Mouse (Mus musculus): ENCODE measurements around the gene Fanca.
A peak's percentile ranks its signal among the peaks of the same experiment; 100 is the strongest.
"Not testable (repeated sequence)": the region's sequence is repeated elsewhere in the genome, so short reads cannot be mapped to it uniquely, and the experiment has no call there.

Gene Fanca

DNA sequence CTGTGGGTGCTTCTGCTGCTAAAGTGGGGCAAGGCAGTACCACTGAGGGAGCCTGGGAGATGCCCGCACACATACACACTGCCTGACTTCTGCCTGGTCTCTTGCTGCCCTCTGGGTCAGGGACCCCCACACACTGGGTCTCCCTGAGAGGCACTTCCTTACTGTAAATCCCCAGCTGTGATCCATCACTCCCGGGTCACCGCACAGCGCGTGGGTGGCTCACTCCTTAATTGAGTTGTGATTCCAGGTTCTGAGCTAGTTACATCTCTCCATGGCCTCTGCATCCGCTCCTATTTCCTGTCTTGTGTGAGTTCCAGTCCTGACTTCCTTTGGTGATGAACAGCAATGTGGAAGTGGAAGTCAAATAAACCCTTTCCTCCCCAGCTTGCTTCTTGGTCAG is 12.3 kb upstream of the Fanca start:
- no peak for DNase-seq

DNA sequence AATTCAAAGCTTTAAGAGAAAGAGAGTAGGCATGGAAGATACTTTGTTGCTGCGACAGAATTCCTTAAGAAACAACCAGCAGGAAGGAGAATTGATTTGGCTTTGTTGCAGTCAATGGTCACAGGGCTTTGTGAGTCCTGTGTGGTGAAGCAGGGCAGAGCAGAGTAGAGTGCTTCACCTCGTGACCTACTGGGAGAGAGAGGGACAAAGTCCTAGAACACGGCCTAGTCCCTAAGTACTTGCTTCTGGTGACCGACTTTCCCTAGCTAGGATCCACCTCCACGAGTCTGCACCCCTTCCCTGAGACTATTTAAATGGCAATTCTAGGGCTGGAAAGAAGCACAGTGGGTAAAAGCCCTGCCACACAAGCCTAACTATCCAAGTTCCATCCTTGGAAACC is 11.6 kb upstream of the Fanca start:
- DNase-seq, result peak; percentile 43 to 49

DNA sequence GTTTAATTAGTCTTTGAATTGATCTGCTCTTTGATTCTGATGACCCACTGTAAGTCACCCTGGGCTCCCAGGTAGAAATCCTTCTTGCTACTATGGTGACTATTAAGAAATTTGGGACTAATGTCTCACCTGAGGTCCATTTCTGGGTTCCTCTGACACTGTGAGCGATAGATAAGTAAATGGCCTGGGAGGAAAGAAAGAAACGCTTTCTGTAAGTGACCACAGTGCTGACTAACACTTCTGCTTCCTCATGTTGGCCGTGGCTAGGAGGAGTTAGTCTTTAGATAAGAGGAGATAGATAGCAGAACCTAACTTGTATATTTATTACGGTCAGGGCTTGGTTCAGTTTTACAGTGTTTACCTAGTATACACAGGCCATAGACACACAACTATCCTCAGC is 11.0 kb upstream of the Fanca start:
- DNase-seq, result no peak

DNA sequence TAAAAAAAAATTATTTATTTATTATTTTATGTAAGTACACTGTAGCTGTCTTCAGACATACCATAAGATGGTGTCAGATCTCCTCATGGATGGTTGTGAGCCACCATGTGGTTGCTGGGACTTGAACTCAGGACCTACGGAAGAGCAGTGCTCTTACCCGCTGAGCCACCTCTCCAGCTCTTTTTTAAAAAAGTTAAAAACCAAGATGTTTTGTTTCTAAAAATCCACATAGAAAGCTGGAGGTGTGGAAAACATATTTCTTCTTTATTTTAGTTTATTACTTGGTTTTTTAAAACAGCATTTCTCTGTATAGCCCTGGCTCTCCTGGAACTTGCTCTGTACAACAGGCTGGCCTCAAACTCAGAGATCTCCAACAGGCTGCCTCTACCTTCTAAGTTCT is 10.2 kb upstream of the Fanca start:
- DNase-seq, result no peak

DNA sequence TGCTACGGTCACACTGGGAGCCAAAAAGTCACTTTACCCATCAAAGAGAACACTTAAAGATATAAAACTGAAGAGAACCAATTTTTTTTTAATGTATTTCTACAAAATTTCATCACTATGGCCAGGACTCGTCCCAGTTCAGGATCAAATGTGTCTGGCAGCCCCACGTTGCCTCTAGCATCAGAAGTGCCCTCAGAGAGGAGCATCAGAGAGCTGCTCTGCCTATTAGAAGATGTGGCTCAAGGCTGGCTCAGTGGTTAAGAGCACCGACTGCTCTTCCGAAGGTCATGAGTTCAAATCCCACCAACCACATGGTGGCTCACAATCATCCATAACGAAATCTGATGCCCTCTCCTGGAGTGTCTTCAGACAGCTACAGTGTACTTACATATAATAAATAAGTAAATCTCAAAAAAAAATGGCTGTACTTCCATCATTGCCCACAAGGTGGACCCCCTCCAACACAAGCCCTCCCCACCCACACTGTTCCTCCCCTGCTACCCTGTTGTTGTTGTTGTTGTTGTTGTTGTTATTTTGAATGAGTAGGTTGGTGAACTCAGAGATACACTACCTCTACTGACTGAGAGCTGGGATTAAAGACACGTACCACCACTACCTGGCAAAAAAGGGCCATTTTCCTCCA is 1.3 kb upstream of the Fanca start:
- peak; percentile 61 to 73 for DNase-seq

DNA sequence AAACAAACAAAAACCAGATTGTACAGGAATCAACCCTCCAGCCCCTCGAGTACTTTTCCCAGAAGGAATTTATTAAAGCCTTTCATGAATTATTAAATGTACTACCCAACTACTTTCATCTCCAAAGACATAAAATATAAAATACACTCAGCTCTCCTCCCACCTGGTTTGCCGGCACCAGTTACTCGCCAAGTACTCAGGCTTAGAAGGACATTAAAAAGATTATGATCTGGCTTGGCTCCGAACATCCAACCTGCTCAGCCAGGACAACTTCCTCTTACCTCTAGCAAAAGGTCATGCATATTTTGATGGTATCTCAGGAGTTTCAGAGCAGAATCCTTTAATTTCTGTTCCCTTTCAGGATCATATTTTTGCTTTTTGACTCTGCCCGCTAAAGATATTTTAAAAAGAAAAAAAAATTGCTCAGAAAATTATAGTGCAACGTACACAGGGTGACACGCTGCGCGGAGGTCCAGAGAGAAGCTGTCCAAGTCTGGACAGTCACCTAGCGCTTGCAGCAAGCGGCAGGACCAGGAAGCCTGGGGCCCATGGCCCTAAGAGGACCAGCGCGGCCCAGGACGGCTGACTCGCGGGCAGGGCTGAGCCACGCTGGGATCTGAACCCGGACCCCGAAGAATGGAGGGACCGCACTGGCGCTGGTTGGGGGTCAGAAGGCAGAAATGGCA is 452 bp downstream of the Fanca start:
- no peak for DNase-seq

DNA sequence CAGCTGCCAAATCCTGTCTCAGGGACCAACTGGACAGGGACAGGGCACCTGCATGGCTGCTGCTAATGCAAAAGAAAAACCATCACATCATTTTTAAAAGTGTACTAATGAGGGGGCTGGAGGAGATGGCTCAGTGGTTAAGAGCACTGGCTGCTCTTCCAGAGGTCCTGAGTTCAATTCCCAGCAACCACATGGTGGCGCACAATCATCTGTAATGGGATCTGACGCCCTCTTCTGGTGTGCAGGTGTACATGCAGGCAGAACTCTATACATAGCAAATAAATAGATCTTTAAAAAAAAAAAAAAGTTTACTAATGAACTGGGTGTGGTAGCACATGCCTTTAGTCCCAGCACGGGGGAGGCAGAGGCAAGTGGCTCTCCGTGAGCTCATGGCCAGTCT is 9.6 kb downstream of the Fanca start:
- DNase-seq, result no peak

DNA sequence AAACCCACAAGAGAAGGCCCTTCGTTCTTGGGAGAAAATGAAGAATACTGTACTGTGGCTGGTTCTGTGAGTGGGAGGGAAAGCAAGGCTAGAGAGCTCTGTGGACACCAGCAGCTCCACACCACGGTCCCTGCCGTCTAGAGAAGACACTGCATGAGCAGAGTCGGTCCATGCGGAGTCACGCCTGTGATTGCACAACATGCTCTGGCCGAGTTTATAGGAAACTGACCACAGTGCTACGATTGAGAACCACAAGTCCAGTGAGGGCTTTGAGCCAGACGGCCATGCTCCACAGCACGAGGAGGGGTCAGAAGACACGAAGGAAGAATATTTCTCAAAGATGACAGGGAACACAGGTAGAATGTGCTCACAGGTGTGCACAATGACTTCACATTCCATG is 20.1 kb downstream of the Fanca start:
- DNase-seq, result peak; percentile 34 to 42

DNA sequence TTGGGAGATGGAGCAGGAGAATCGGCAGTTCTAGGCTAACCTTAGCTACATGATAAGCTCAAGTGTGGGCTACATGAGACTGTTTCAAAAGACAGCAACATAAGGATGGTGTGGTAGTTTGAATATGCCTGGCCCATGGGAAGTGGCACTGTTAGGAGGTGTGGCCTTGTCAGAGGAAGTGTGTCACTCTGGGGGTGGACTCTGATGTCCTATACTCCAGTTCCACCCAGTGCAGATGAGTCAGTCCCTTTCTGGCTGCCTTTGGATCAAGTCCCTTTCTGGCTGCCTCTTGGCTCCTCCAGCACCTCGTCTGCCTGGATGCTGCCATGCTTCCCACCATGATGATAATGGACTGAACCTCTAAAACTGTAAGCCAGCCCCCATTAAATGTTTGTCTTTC is 25.6 kb downstream of the Fanca start:
- DNase-seq, result no peak

DNA sequence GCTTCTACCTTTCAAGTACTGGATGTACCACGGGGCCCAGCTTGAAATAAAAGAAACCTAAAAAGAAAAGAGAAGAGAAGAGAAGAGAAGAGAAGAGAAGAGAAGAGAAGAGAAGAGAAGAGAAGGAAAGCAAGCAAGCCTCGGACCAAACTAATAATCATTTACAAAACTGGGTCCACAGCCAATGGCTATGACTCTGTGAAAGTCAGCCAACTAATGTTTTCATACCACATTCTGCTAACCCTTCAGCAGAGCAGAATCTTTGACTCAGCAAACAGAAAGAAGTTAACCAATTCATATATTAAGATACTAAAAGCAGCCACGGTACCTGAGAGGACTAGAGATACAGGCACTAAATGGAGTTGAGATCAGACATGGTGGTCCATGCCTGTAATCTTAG is 26.1 kb downstream of the Fanca start:
- DNase-seq, result peak; percentile 37 to 39

DNA sequence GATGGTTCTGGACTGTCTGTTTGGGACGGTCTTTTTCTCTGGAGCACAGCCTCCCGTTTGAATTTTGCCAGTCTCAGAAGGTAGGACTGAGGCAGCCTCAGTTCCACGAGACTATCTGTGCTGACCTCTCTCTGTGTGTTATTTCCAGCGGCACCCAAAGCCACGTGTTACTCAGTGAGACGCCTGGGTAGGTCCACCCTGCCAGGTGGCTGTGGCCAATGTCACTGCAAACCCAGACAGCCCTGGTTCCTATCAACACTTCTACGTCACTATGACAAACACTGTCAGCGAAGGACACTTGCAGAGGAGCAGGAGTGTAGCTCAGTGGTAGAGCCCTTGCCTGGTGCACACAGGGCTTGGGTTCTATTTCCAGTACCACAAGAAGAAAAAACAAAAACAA is 26.7 kb downstream of the Fanca start:
- DNase-seq, result peak; percentile 7 to 17

DNA sequence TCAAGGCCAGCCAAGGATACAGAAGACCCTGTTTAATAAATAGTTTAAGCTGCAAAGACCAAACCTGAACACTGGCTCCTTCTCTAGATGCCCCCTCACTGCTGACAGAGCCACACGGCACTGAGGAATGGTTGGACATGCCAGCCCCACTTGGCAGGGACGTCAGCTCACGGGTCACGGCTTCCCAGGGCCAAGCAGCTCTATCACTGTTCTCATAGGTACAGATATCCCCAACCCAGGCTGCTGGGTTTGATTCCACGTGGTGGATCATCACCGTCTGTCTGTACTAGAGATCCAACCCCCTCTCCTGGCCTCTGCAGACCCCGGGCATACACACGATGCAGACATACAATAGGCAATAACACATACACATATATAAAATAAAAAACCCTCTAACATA is 27.7 kb downstream of the Fanca start:
- no peak for DNase-seq

DNA sequence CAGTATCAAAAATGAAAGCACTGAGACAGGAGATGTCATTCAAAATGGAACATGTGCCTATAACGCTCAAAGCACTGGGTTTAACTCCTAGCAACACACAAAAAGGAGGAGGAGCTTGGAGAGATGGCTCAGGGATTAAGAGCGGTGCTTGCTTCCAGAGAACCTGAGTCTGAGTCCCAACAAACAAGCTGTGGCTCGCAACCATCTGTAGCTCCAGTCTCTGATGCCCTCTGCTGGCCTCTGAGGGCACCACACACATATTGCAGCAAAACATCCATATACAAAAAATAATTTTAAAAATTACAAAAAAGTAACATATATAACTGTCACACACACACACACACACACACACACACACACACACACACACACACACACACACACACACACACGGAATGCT is 28.2 kb downstream of the Fanca start:
- peak; percentile 39 to 75 for DNase-seq

DNA sequence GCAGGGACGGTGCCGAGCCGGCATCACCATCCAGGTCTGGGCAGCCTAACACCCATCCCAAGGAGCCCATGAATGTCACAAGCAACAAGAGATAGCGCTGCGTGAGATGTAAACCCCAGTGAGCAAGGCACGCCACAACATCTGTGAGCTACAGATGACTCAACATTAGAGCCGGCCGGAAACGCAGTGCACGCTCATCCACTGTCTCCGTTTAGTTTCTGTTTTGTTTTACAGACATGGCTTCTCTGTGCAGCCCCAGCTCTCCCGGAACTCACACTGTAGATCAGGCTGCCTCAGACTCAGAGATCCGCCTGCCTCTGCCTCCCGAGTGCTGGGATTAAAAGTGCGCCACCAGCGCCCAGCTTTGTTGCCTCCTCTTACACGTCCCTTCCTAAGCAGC is 31.0 kb downstream of the Fanca start:
- no peak for DNase-seq

DNA sequence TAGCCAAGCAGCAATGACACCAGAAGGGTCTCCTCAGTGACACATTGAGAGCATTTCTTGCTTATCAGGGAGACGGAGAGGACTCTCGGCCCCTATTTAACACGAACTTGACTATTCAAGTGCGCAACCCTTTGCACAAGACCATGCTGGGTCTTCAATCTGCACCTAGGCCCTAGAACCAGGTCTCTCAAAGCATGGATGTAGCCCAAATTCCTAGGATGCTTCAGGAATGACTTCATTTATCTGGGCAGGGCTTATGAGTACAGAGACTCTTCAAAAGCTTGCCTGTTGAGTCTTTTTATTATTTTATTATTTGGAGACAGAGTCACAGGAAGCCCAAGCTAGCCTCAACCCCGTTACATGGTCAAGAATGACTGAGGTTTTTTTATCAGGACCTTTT is 33.9 kb downstream of the Fanca start:
- DNase-seq, result no peak

DNA sequence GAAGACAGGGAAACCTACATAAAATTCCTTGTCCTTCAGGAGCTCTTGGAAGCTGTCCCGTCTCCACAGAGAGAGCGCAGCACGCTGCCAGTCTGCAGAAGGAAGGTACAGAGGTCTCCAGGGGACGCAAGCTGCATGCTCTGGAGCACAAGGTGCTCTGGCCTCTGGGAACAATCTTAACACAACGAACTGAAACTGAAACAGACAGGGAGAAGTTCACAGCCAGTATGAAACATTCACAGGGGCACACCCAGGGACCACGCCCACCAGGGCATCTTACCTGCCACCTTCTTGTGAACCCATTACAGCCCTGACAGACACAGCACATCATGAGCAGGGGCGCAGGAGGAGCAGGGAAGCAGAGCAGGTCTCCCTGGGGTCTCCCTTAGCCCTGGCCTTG is 34.4 kb downstream of the Fanca start:
- no peak for DNase-seq

DNA sequence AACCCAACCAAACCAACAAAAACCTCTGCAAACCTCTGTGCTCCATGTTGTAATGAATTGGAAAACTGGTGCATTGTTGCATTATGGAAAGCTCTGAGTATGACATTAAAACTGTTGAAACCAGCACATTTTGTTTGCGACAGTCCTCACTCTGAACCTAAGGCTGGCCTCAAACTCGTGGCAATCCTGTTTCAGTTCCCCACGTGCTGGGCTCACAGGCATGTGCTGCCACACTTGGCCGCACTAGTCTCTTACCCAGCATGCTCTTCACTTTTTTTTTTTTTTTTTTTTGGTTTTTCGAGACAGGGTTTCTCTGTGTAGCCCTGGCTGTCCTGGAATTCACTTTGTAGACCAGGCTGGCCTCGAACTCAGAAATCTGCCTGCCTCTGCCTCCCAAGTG is 35.4 kb downstream of the Fanca start:
- DNase-seq, result not testable (repeated sequence)

DNA sequence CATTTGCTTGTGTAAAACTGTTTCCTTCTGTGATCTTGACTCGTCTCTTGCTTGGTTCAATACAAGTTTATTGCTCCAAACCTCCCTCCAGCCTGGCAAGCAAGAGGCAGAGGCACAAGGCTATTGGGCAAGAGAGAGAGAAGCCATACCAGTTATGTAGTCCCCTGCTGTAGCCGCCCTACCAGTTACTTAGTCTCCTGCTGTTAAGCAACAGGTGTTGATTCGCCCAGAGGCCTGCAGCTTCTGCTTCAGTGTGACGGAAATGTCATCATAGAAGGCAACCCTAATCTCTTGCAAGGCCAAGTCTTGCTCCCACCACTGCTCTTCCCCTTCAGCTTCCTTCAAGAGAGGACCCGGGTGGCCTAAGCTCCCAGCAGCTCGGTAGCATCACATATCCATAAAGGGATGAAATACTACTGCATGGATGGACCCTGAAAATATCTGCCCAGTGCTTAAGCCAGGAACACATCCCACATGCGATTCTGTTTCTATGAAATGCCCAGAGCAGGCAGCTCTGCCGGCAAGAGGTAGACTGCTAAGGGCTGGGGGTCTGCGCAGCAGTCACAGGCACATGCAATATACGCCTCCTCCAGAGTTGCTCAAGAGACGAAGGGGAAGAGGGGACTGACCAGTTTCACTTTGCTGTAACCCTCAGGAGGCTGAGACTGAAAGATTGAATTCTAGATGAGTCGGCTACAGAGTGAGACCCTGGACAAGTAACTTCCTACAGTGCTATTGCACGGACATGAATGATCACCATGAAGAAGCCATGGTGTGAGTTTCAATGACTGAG is 37.9 kb downstream of the Fanca start:
- no peak for DNase-seq

DNA sequence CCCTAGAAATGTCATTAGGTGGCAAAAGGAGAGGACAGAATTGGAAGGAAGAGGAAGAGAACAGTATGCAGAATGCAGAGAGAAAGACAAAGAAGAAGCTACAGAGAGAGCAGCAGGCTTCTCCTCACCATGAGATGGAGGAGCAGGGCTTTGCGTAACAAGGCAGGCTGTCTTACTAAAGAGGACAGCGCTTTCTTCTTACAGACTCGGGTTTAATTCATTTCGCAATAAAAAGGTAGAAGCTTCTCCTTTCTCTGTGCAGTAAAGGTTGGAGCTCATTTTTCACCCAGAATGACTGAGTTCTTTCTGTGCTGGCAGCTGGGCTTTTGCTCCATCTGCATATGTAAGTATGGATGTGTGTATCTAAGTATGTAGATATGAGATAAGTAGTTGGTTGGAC is 38.5 kb downstream of the Fanca start:
- no peak for DNase-seq

DNA sequence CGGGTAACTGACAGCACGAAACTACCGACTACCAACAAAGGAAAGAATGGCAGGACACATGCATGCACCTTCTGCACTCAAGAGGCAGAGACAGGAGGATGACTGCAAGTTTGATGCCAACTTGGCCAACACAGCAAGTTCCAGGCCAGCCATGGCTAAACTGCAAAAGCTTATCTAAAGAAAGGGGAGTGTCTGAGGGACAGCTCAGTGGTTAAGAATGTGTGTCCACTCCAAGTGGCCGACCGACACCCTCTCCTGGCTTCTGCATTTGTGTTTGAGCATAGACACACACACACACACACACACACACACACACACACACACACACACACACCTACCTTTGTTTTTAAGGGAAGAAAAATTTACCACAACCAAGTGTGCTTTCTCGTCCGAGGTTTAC is 39.9 kb downstream of the Fanca start:
- no peak for DNase-seq

DNA sequence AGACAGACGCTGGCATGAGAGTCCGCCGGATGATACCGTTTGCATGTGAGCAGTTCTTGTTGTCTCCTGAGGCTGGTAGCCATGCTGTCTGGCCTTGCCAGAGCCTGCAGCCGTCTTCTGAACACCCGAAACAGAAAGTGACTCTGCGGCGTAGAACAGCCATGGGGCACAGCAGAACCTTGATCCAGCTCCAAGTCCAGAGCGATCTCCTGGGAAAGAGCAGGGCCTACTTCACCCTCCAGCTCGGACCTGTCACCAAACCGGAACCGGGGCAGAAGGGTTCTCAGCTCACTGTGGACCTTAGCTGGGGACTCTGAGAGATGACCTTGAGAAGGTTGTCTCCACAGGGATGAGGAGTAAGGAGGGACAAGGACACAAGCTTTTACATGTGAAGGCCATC is 43.3 kb downstream of the Fanca start:
- DNase-seq, result no peak

DNA sequence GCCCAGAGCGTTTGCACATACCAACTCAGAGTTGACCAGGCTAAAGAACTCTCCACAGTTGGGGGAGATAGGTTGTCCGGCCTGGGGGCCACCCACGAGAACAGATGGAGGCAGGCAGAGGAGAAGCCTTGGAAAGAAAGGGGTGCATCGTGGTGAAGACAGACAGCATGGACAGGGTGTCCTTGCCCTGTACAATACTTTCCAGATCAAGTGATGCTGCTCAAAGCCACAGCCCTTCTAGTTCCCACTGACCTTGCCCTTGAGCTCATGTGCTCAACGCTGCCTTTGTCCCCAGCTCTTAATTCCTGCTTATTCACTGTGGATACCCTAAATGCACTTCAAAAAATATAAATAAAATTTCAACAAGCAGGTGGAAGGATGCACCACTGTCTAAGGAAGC is 43.9 kb downstream of the Fanca start:
- DNase-seq, result no peak

DNA sequence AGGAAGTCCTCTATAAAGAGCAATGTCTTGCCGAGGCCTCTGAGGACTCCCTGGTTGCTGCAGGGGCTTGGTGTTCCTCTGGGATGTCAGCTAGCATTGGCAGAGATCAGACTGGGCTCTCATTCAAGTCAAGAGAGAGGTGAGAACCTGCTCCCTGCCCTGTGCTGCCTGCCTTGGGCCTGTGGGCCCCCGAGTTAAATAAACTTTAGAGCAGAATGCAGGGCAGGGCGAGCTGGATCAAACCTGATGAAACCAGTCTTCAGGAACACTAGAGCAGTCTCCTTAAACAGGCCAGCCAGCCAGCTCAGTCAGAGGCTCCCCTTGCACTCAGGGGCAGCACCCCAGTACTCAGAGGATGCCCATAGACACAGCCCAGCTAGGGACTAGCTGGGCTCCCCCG is 46.5 kb downstream of the Fanca start:
- peak; percentile 52 to 57 for DNase-seq

DNA sequence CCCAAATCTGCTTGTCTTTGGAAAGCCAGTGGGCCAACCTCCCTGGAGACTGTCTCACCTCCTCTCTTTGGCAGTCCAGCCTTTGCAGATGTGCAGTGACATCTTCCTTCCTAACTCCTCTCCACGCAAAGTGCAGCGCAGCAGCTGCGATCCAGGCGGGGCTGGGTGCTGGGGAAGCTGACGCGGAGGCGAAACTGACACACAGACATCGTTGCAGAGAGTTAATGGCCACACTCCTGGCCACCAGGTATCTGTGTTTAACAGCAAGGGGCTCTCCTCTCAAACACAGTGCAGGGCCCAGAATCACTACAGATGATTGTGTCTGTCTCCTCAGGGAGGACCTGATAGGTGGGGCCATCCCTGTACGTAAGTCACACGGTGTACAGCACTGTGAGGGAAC is 47.2 kb downstream of the Fanca start:
- DNase-seq, result no peak
